Mouse (Mus musculus) gastrocnemius, adult 18-20 months (tissue): ENCODE measurements around the gene Pigr. TPM values are rescaled to one million over a fixed set of nuclear protein-coding genes. Genes with fewer than 3 reads are reported as not detected.

Source experiments
- DNase-seq: peaks from one replicate; pipeline ENCODE4 v3.0.0; 2021; ENCODE audit warnings: low spot score
- total RNA-seq, 2 experiments: library from RNA; stranded (reverse); gene quantifications; 2 replicates each; pipeline ENCODE4 v1.2.3; 2021

The Pigr gene
- total RNA-seq, 2 experiments from 2014 or later = 0.14 to 0.52 TPM

DNA sequence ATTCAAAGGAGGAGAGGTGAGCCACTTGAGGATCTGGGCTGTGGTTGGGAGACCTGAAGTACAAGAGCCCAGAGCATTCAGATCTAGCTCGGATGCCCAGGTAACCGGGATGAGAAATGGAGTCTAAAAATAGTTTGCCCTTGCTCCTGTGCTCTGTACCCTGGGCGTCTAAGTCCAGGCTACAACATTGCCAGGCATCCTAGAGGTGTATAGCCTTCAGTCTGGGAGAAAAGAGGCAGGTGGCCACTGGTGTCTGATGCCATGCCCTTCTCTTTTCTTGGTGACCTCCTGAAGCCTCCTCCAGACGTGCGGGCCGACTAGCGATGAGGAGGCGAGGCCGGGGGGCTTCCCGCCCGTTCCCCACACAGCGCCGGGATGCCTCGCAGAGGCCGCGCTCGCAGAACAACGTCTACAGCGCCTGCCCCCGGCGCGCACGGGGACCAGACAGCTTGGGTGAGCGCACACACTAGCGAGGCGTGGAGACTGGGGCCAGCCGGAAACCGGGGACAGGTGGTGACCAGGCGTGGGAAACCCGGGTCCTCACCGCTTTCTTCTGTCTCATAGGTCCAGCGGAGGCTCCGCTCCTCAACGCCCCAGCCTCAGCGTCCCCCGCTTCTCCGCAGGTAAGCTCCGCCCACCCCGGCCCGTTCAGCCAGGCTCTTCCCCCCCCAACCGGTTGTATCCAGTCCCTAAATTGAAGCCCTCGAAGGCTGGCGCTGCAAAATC lies 51.6 kb downstream of the Pigr start:
- no peak for DNase-seq

- DNase-seq = no peak
Measured at GRCm38 (mm10) chr1:130879927-130880326, 53.4 kb downstream of the Pigr start.

DNA sequence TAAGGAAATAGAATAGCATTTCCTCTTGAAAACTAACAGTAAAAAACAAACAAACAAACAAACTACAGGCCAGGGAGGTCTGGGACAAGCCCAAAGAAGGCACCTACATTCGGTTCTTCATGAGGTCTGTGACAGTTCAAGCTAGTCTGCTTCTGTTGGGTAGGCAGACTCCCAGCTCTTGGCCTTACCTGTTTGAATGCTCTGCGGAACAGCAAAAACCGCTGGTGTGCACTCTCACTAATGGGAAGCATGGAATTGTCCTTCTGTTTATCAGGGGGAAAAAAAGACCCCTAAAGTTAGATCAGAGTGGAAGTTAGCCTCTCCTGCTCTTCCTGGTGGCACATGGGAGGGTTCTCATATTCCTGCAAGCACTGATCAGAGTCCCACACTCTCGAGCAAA lies 56.7 kb downstream of the Pigr start:
- DNase-seq = no peak

DNA sequence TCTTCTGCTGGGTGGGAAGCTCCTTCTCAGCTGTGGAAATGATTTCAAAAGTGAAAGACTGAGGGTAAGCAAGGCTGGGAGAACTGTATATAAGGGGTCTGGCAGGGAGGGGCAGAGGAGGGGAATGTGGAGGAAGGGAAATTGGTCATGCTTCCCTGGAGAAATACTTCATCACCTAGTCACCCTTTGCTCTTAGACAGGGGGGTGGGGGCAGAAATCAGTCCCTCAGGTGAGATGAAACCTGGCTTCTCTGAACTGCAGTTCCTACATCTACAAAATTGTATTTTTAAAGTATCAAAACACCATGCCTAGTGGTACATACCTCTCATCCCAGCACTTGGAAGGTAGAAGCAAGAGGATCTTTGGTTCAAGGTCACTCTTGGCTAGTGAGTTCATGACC lies 60.9 kb downstream of the Pigr start, which contains the start of gene Il24:
TSS of gene Il24 (minus strand) at position 101 of the 400 bp plus-strand sequence.
- DNase-seq = no peak

GRCm38 (mm10) chr1:130892446-130892845 lies 66.0 kb downstream of the Pigr start:
- no peak for DNase-seq

DNA sequence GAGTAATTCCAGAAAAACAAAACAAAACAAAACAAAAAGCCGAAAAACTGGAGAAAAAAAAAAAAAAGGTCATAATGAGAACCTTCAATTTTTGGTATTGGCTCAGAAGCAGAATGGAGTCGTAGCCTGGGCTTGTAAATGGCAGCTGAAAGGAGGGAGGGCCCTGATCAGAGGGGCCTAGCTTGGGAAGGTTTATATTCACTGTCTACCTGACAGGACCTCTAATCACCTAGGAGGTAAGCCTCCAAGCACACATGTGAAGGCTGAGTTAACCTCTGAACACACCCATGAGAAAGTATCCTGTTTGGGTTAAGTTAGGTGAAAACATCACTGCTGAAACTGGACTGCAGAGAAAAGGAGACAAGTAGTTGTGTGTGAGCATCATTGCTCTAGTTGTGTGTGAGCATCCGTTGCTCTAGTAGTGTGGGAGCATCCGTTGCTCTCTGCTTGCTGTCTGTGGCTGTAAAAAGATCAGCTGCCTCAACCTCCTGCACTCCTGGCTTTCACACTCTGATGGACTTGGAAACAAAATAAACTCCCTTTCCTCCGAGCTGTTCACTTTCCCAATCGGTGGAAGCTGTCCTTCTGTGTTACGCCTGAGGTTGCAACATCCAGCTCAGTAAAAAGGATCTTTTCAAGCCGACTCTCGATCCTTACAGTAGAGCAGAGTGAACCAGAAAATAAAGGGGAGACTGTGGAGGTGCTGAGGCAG lies 67.0 kb downstream of the Pigr start:
- no peak for DNase-seq

- DNase-seq = no peak
Measured at GRCm38 (mm10) chr1:130894468-130894867, 68.0 kb downstream of the Pigr start.

Other genes starting within 250 kb of the Pigr start
- gene Zp3r, start 197.1 kb upstream of the Pigr start, total RNA-seq = not detected
- under 1 TPM in 1 of 2 experiments, not detected in 1; 0.19 TPM for gene C4bp, start 165.1 kb upstream of the Pigr start, total RNA-seq
- not detected for gene Gm29427, start 110.9 kb upstream of the Pigr start, total RNA-seq
- 1 to 10 TPM; 2.9 to 3.5 TPM for gene Yod1, start 109.4 kb upstream of the Pigr start, total RNA-seq
- gene Pfkfb2, start 97.4 kb upstream of the Pigr start, total RNA-seq = 10 to 100 TPM in 1 of 2 experiments, 1 to 10 TPM in 1; 9.7 to 12.8 TPM
- gene AA986860, start 94.7 kb upstream of the Pigr start, total RNA-seq = under 1 TPM; 0.09 to 0.24 TPM
- gene Fcamr, start 25.8 kb upstream of the Pigr start, total RNA-seq = not detected
- under 1 TPM in 1 of 2 experiments, not detected in 1; 0.14 TPM for gene Fcmr, start 39.0 kb downstream of the Pigr start, total RNA-seq
- gene Il24, start 60.8 kb downstream of the Pigr start, total RNA-seq = not detected
- not detected for gene Il20, start 84.8 kb downstream of the Pigr start, total RNA-seq
- gene Il19, start 113.4 kb downstream of the Pigr start, total RNA-seq = not detected
- gene Il10, start 193.2 kb downstream of the Pigr start, total RNA-seq = not detected